Mouse (Mus musculus) limb, embryonic 14.5 days (tissue): ENCODE measurements around the gene Sephs2. TPM values are rescaled to one million over a fixed set of nuclear protein-coding genes. Genes with fewer than 3 reads are reported as not detected.

ENCODE experiments used
- ATAC-seq: fragments of 200-750 bp; cut with Nextera tagmentation; 2 replicates; pipeline ENCODE4 v1.8.0; 2017; ENCODE audit warnings: low read depth, moderate number of reproducible peaks, moderate TSS enrichment; ENCODE audit not compliant: low FRiP score
- DNase-seq: peaks from one replicate; pipeline ENCODE4 v3.0.0-alpha.2; 2015; ENCODE audit warnings: low spot score
- H3K27ac ChIP-seq: fragments of 300-500 bp; sonication (generic); replicated peaks from 2 replicates; pipeline ENCODE4 v1.5.1; 2014; ENCODE audit warnings: low read depth, mild to moderate bottlenecking, low read length, moderate library complexity, mixed read lengths
- H3K27me3 ChIP-seq: fragments of 300-500 bp; sonication (generic); 2 replicates; pipeline ENCODE4 v1.6.1; 2014; ENCODE audit warnings: low read length, mixed read lengths; ENCODE audit not compliant: control insufficient read depth, insufficient read depth
- H3K36me3 ChIP-seq: fragments of 300-500 bp; sonication (generic); 2 replicates; pipeline ENCODE4 v1.6.1; 2014; ENCODE audit warnings: mild to moderate bottlenecking, low read length, moderate library complexity, mixed read lengths; ENCODE audit not compliant: control insufficient read depth, insufficient read depth
- H3K4me1 ChIP-seq: fragments of 300-500 bp; sonication (generic); 2 replicates; pipeline ENCODE4 v1.6.1; 2014; ENCODE audit warnings: antibody characterized with exemption, low read length, mixed read lengths; ENCODE audit not compliant: control insufficient read depth, insufficient read depth
- H3K4me2 ChIP-seq: fragments of 300-500 bp; sonication (generic); replicated peaks from 2 replicates; pipeline ENCODE4 v1.6.1; 2014; ENCODE audit warnings: low read depth, mild to moderate bottlenecking, low read length, moderate library complexity; ENCODE audit not compliant: severe bottlenecking
- H3K4me3 ChIP-seq: fragments of 300-500 bp; sonication (generic); replicated peaks from 2 replicates; pipeline ENCODE4 v1.5.1; 2014; ENCODE audit warnings: low read length
- H3K9ac ChIP-seq: fragments of 300-500 bp; sonication (generic); 2 replicates; pipeline ENCODE4 v1.6.1; 2014; ENCODE audit warnings: mild to moderate bottlenecking, low read depth, low read length, moderate library complexity; ENCODE audit not compliant: severe bottlenecking
- H3K9me3 ChIP-seq: fragments of 300-500 bp; sonication (generic); 2 replicates; pipeline ENCODE4 v1.6.1; 2016; ENCODE audit warnings: low read length; ENCODE audit not compliant: control insufficient read depth
- POLR2A ChIP-seq: fragments of 200-500 bp; IDR thresholded peaks from 2 replicates; pipeline ENCODE4 v1.8.0; 2012; ENCODE audit warnings: inconsistent platforms, mild to moderate bottlenecking, moderate library complexity, borderline replicate concordance; ENCODE audit not compliant: insufficient read depth, insufficient read length; ENCODE audit errors: extremely low read depth
- WGBS: fragments of 180-500 bp; shearing (Covaris S2); extraction: QIAGEN DNeasy Blood & Tissue Kit; methylation state at CpG from one replicate; pipeline ENCODE4 v1.1.7; 2014; 5-methylcytosine and 5-hydroxymethylcytosine counted together
- polyA plus RNA-seq, 2 experiments: library from polyadenylated mRNA; depleted of rRNA in 1 of 2; stranded (reverse) in 1 of 2; unstranded in 1 of 2; fragments of >200 nt; fragmentation: Nextera tagmentation in 1 of 2; extraction: Ambion mirVana in 1 of 2; gene quantifications; 2 replicates each; pipeline versions ENCODE4 v1.2.1 to v1.2.3; 2012 to 2014

Sephs2 gene
- polyA plus RNA-seq, 2 experiments, result 24.3 to 79.3 TPM

- Histone ChIP-seq H3K27me3 (no peaks in the 10 kb centered on the region), H3K4me3 (no peak overlapping the region)
- WGBS, result 67% methylated on average over 8 of the region's 8 CpGs
Measured at GRCm38 (mm10) chr7:127290142-127290541, 16.3 kb upstream of the Sephs2 start.

GRCm38 (mm10) chr7:127289306-127289705, 15.5 kb upstream of the Sephs2 start:
- H3K36me3 ChIP-seq, result no peaks in the 10 kb centered on the region
- DNase-seq (no peak), ATAC-seq (no peak)
- WGBS, result 83% methylated on average over 2 of the region's 2 CpGs
- no peak overlapping the region for H3K4me2 ChIP-seq
- H3K4me1 ChIP-seq, result no peaks in the 10 kb centered on the region
- H3K4me3 ChIP-seq, result no peak overlapping the region
- H3K9me3 ChIP-seq, result peaks cover 15% of the 10 kb centered on the region
- H3K9ac ChIP-seq, result no peak overlapping the region
- no peaks in the 10 kb centered on the region for H3K27me3 ChIP-seq
- H3K27ac ChIP-seq, result no peak overlapping the region
- no peak for TF ChIP-seq POLR2A

More at GRCm38 (mm10) chr7:127290142-127290541, 16.3 kb upstream of the Sephs2 start:
- Histone ChIP-seq H3K4me1 (no peaks in the 10 kb centered on the region), H3K9ac (no peak overlapping the region), H3K9me3 (peaks cover 15% of the 10 kb centered on the region), H3K4me2 (no peak overlapping the region), H3K27ac (no peak overlapping the region), H3K36me3 (no peaks in the 10 kb centered on the region)
- TF ChIP-seq POLR2A, result no peak
- no peak for ATAC-seq
- no peak for DNase-seq

- no peaks in the 10 kb centered on the region for H3K4me1 ChIP-seq
- no peak overlapping the region for H3K4me2 ChIP-seq
- no peak for TF ChIP-seq POLR2A
- ATAC-seq, result no peak
- no peaks in the 10 kb centered on the region for H3K36me3 ChIP-seq
- no peak for DNase-seq
- peaks cover 15% of the 10 kb centered on the region for H3K9me3 ChIP-seq
- H3K9ac ChIP-seq, result no peak overlapping the region
- 56% methylated on average over 1 of the region's 1 CpGs for WGBS
- H3K4me3 ChIP-seq, result no peak overlapping the region
- no peaks in the 10 kb centered on the region for H3K27me3 ChIP-seq
- H3K27ac ChIP-seq, result no peak overlapping the region
Measured at GRCm38 (mm10) chr7:127287940-127288339, 14.1 kb upstream of the Sephs2 start.

GRCm38 (mm10) chr7:127285154-127285553, 11.3 kb upstream of the Sephs2 start:
- ATAC-seq (no peak), DNase-seq (no peak)
- Histone ChIP-seq H3K9me3 (peaks cover 15% of the 10 kb centered on the region), H3K27me3 (no peaks in the 10 kb centered on the region), H3K4me3 (no peak overlapping the region), H3K27ac (no peak overlapping the region), H3K4me1 (no peaks in the 10 kb centered on the region), H3K4me2 (no peak overlapping the region), H3K9ac (no peak overlapping the region), H3K36me3 (no peaks in the 10 kb centered on the region)
- WGBS, result 79% methylated on average over 6 of the region's 10 CpGs
- TF ChIP-seq POLR2A, result no peak

GRCm38 (mm10) chr7:127282190-127282589, 8.3 kb upstream of the Sephs2 start:
- Histone ChIP-seq H3K9me3 (peaks cover 4% of the 10 kb centered on the region; the same call in 1 of the 2 replicates), H3K4me1 (no peaks in the 10 kb centered on the region), H3K4me2 (no peak overlapping the region), H3K27ac (no peak overlapping the region), H3K4me3 (no peak overlapping the region), H3K9ac (no peak overlapping the region), H3K36me3 (no peaks in the 10 kb centered on the region), H3K27me3 (no peaks in the 10 kb centered on the region)
- ATAC-seq (no peak), DNase-seq (no peak)
- no peak for TF ChIP-seq POLR2A
- WGBS, result 81% methylated on average over 2 of the region's 2 CpGs

- no peak for DNase-seq
Measured at GRCm38 (mm10) chr7:127281114-127281513, 7.3 kb upstream of the Sephs2 start.

More at GRCm38 (mm10) chr7:127281114-127281513, 7.3 kb upstream of the Sephs2 start:
- no peak overlapping the region for H3K27ac ChIP-seq
- H3K4me1 ChIP-seq, result no peaks in the 10 kb centered on the region
- 71% methylated on average over 4 of the region's 4 CpGs for WGBS
- no peak overlapping the region for H3K4me2 ChIP-seq
- no peaks in the 10 kb centered on the region for H3K27me3 ChIP-seq
- no peak for ATAC-seq
- H3K4me3 ChIP-seq, result no peak overlapping the region
- TF ChIP-seq POLR2A, result no peak
- no peak overlapping the region for H3K9ac ChIP-seq
- no peaks in the 10 kb centered on the region for H3K9me3 ChIP-seq
- H3K36me3 ChIP-seq, result no peaks in the 10 kb centered on the region
